Mouse (Mus musculus) 3134 (cell line): ENCODE data around the gene Adam12.

ENCODE experiments used
- DNase-seq: peaks from one replicate; pipeline ENCODE4 v3.0.0-alpha.2; 2011; ENCODE audit warnings: low spot score; ENCODE audit not compliant: insufficient read length; ENCODE audit errors: extremely low read depth

The Adam12 gene

GRCm38 (mm10) chr7:134088548-134089347, 143.2 kb downstream of the Adam12 start:
- DNase-seq, result no peak

GRCm38 (mm10) chr7:134085396-134085795, 146.6 kb downstream of the Adam12 start:
- DNase-seq, result no peak

DNA sequence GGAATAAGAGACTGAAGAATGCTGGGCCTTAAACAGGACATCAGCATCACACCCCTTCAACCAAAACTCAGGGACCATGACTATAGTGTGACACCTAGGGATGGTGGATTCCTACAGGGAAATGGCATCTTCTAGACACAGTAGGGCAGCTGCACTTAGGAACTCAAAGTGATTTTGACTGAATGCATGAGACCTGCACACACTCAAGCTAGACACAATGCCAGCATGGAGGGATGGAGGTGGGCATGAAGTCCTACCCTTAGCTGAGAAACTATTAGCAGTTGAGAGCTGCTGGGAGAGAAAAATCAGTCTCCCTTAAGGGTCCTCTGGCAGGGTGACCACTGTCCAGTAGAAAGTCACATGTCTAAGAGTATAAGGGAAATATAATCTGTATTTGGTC, 147.0 kb downstream of the Adam12 start:
- no peak for DNase-seq

- DNase-seq, result no peak
Measured at GRCm38 (mm10) chr7:134081307-134082072, 150.5 kb downstream of the Adam12 start.

GRCm38 (mm10) chr7:134079980-134080725, 151.8 kb downstream of the Adam12 start:
- DNase-seq, result no peak

GRCm38 (mm10) chr7:134077684-134078083, 154.3 kb downstream of the Adam12 start:
- DNase-seq, result no peak

- no peak for DNase-seq
Measured at GRCm38 (mm10) chr7:134073011-134073410, 158.9 kb downstream of the Adam12 start.

DNA sequence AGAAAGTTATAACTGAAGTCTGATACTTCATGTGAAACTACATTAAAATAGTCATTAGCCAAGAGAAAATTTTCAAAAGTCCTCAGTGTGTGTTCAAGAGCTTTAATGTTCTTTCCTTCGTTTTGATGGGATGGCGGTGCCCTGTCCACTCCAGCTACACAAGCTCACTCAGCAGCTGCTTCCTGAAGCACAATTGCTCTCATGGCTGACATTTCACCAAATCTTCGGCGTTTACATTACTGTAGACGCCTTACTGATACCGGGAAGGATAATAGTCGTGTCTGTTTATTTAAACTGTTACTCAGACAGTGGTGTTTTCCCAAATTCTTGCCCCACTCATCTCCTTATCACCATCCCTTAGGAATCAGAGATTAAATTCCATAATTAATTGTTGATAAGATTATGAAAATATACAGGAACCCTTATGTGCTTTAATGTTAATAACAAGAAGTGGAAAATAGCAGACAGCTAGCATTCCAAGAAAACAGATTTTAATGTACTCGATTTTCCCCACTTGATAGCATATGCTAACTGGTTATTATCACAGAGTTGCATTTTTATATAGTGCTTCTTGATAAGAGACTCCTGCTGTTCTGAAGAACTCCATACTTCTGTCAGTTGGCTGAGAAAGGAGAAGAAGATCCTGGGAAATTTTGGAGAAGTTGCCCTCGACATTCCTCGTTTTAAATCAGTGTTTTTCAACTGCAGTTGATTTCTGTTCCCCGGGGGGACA, 160.6 kb downstream of the Adam12 start:
- DNase-seq, result no peak

GRCm38 (mm10) chr7:134062629-134063028, 169.3 kb downstream of the Adam12 start:
- no peak for DNase-seq

DNA sequence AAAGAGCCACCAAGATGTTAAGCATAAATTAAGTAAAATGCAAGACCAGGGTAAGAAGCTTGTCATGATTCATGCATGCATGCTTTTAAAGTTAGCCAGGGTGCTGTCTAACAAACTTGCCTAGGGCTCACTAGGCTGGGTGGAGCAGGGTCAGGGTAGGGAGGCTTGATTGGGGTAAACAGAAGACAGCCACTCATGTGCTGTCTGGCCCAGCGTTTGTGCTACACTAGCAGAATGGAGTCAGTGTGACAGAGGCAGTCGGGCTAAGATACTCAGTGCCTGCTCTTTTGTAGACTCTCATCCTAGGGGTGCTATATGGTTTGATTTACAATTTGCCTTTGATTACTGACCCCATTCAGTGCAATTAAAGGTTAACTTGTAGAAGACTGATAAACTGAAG, 179.5 kb downstream of the Adam12 start:
- DNase-seq, result no peak

DNA sequence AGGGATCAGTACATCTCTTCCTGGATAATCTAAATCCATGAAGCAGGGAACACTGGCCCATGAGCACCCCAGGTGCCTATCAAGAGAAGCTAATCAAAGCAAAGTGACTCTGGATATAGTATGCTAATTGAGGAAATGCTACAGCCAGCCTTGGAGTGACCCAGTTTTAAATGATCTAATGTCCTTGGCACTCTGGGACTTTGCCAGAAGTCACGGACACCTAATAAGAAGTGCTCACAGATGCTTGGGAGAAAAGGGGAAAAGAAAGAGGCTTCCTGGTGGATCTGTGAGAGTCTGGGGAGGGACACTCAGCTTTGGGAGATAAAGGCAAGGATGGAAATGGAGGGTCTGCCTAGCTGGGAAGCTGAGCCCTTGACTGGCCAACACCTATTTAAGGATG, 181.6 kb downstream of the Adam12 start:
- DNase-seq, result no peak

- DNase-seq, result no peak
Measured at GRCm38 (mm10) chr7:134046376-134046775, 185.6 kb downstream of the Adam12 start.

DNA sequence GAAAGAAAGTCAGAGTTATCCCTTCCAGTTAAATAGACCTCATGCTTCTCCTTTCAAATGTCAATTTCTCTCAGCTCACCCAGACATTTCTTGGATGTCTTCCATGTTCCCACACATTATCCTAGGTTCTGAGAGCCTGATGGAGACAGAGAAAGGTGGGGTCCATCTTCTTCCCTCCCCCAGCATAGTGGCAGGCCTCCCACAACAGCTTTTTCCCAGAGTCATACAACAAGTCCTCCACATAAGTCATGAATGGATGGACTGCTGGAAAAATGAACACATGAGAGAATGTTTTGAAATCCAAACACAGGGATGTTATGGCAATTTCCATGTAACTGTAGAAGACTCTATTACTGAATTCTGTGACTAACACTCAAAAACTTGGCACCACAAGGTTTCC, 188.4 kb downstream of the Adam12 start:
- DNase-seq, result no peak

DNA sequence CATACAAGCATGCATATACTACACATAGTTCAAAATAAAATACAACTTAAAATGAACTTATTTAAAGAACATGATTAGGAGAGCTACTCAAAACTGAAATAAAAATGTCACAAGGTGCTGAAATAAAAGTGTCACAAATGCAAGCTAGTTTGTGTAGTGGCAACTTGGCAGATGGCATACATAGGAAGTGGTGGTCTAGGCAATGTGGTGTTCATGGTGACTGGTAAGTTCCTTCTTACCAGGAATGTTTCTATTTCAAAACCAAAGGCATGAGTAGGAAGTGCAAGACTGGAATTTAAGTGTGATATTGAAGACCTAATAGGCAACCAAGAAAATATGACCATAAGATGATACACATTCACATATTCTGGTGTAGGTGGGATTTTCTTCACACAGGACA, 189.3 kb downstream of the Adam12 start:
- DNase-seq, result no peak

DNA sequence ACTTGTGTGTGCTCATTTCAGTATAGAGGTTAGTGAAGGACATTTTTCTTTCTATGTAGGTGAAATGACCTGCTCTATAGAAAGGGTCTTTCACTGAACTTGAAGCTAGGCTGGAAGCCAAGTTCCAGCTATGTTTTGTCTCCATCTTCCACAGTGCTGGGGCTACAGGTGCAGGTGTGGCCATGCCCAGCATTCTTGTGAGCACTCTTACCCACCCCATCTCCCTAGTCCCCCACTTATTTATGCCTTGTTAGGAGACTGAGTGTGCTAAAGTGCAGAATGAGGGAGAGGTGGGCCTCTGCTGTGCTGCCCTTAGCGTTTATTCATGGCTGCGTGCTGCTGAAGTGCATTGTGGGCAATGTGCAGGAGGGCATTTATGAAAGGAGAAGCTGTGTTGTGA, 198.0 kb downstream of the Adam12 start:
- no peak for DNase-seq

- no peak for DNase-seq
Measured at GRCm38 (mm10) chr7:134032959-134033366, 199.0 kb downstream of the Adam12 start.

GRCm38 (mm10) chr7:134031787-134032186, 200.2 kb downstream of the Adam12 start:
- DNase-seq, result no peak

DNA sequence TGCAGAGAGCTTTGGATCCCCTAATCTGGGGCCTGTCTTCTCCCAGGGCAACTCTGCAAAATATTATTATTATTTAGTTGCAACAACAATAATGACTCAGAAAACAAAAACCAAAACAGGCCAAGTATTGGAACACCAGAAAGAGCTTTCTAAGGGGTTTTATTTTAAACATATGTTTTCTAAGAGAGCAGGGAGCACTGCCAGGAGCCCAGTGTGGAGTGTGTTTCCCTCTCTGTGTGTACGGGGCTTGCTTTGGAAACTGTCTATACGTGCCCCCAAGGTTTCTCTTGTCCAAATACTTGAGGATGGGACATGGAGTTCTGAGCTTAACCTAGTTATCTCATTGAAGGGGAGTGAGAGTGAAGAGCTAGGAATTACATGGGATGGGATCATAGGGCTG, 200.7 kb downstream of the Adam12 start:
- DNase-seq, result no peak

DNA sequence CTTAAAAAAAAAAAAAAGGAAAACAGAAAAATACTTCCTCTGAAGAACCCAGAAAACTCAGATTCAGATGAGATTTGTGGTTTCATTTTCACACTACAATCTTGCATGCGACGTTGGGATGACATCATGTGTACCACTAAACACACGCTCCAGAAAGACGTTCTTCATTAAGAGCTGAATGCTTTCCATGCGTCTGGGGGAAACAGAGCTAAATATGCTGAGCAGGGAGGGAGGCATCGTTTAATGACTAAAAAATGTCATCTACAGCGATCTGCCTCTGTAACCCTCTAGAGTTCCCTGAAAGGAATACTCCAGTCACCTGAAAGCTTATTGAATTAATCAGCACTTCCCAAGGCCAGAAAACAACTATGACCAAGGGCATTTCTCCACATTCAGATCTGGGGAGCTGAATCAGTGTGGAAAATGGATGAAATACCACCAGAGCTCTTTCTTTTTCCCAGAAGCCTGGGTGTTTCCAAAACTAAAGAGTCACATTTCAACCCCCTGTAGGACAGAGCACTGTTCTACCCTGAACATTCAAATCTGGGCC, 203.6 kb downstream of the Adam12 start:
- DNase-seq, result no peak

GRCm38 (mm10) chr7:134027020-134027415, 204.9 kb downstream of the Adam12 start:
- DNase-seq, result no peak
